Mouse (Mus musculus): ENCODE measurements around the gene Wap.

Wap gene

DNA sequence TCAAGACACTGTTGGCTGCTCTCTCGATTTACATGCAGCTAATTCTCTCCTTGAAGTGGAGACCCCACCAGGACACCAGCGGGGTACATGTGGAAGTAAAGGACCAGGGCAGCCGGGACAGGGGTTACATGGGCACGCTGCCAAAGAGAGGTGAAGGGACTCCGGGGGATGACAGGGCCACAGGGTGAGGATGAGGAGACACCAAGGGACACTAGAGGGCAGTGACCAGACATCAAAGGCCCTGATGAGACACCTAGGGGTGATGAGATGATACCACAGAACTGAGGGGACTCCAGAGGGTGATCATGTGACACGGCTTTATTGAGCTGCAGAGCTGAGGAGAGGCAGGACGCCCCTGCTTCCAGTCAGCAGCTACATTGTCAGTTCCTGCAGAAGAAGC is 40.9 kb downstream of the Wap start:
- DNase-seq (ENCODE audit: low spot score in 2 of 2): no peak

DNA sequence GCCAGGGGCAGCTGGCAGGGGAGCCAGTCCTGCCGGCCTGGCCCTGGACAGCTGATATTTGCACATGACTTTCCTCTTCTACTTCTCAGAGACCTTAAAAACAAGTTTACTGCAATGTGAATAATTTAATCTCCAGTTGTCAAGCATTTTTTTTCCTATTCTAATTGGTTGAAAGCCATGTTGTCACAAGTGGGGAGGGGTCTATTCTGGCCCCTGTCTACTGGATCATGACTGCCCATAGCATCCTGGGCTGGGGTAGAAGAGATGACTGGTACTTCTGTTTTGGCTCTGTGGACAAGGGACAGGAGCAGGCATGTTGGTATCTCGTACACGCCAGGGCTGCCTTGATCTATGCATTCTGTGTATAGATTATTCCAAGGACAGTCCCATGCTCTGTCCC is 41.8 kb downstream of the Wap start:
- no peak for DNase-seq (ENCODE audit: low spot score in 2 of 2)

DNA sequence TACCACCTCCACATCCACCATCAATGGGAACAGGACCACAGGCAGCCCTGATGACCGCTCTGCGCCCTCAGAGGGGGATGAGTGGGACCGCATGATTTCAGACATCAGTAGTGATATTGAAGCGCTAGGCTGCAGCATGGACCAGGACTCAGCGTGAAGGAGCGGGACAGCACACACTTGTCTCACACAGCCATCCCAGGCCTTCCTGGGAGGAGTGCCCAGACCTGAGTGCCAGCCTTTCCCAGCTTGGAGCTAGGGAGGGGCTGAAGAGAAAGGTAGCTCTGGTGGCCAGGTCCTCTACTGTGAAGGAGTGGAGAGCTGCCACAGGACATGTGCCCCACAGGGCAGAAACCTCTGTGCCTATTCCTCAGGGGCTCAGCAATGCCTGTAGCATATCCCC is 42.2 kb downstream of the Wap start:
- DNase-seq (ENCODE audit: low spot score in 2 of 2): no peak

DNA sequence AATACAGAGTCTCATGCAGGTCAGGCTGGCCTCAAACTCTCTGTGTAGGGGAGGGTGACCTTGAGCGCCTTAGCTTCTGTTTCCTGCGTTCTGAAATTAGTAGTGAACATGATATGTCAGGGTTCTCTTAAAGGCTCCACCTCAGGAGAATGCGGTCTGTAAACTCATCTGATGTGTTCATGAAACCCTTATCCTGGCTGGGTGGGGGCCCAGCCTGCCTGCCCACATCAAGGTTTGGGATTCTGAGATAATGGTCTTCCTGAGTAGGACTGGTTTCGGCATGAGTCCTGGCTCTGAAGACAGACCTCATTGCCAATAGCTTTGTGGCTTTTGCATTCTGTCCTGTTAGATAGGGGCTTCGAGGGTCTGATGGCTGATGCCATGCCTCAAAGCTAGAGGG is 43.1 kb downstream of the Wap start:
- DNase-seq (ENCODE audit: low spot score in 2 of 2): no peak

DNA sequence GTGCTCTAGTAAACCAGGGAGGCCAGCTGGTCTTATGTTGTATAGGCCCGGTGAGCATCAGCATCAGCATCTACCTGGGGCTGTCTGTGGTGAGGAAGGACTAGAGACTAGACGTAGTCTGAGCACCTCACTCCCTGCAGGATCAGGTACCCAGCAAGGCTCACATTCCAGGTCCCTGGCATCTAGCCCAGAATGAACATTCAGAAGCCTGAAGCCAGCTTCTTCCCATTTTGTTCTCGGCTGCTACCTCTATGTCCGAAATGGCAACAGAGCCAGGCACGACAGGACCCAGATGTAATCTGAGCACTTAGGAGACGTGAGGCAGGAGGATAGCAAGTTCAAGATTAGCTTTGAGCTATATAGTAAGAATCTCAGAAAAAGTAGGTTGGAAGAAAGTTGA is 43.6 kb downstream of the Wap start:
- DNase-seq (ENCODE audit: low spot score in 2 of 2): no peak

DNA sequence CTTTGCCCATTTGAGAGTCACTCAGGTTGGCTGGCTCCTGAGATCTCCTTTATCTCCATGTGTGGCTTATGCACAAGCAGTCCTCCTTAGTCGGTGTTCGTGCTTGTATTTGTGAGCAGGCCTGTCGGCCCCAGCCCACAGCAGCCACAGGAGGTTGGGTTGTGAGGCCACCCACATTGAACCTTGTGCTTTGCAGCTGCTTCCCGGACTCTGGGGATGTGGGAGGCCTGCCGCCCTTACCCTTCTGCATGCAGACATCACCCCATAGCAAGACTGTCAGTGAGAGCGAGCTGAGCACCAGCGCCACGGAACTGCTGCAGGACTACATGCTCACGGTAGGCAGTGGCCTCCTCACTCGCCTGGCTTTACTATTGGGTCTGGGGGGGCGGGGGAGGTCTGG is 45.0 kb downstream of the Wap start:
- DNase-seq (ENCODE audit: low spot score in 2 of 2): no peak

DNA sequence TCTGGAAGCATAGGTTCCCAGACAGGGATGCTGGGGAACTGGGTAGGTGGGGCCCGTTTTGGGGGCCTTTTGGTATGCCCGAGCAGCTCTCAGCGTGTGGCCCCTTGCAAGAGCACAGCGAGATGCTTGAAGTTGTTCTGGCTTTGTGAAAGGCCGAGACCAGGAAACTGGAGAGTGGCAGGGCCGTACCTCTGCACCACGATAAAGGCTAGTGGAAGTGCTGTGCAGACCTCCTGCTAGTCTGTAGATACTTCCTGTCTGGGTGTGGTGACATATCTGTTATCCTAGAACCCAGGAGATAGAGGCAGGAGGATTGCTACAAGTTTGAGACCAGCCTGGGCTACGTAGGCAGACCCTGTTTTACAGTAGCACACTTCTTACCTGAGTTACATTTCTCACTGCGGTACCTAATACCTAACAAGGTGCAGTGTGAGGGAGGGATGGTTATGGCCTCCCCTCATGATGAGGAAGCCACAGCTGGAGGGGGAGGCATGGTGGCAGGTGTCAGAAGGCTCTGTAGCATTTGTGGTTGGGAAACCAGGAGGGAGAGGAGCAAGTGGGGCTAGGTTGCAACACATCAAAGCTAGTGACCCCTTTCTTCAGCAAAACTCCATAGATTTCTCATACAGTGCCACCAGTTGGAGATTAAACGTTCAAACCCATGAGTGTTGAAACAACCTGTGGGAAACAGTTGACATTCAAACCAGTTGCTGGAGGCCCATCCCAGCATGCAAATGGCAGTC is 47.3 kb downstream of the Wap start:
- no peak for DNase-seq (ENCODE audit: low spot score in 2 of 2)

DNA sequence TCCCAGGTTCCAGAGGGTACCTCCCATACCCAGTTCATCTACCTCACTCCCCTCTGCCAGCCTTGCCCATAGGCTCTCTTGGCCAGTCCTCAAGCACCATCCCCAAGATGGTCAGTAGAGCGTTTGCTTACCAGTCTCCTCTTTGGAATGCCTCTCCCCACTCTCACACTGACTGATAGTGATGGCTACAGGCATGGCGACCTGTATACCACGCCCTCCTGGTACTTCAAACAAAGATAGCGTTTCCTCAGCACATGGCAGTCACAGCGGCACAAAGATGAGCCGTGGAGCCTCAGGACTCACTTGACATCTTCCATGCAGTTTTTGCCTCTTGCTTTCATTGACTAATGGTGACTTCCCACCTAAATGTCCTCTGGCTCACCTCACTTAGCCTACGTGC is 48.6 kb downstream of the Wap start:
- DNase-seq (ENCODE audit: low spot score in 2 of 2): no peak

DNA sequence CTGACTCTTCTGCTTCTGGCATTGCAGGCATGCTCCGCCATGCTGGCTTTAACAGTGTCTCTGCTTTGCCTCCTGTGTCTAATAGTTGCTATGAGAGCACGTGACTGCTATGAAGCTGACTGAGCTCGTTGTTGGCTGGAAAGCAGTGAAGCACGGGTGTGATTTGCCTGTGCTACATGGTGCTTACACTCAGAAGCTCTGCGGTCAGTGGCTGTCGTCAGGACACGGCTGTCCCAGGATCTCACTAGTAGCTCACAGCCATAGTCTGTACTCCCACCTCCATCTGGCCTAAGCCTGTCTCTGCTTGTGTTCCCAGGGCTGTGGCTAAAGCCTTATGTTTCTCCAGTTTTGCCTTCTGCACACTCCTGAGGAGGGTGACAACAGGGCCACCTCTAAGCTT is 50.1 kb downstream of the Wap start:
- no peak for DNase-seq (ENCODE audit: low spot score in 2 of 2)

DNA sequence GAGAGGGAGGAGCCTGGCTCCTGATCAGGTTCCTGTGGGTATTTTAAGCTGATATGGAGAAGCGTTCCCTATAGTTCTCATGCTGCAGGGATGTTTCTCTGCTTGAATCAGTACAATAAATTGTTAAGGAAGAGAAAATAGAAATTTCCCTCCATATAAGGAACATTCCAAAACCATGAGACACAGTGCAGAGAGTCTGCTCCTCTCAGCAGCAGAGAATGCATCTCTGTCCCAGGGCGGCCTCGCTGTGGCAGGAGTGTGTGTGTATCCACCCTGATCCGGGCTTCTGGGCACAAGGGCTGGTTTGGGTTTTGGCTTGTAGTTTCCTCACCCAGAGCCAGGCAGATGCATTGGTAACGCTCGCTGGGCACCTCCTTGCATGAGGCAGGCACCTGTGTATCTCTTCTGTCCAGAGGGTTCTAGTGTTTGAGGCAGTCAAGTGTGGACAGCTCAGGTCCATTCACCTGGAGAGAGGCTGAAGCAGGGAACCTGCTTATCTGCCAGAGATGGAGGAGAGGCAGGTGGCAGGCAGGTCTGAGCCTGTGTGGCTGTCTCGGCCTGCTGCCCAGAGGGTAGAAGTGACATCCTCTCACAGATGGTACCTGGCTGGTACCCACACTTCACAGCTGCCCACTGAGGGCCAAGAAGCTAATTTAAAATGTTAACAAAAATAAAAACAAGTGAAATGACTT is 51.0 kb downstream of the Wap start:
- DNase-seq (ENCODE audit: low spot score in 2 of 2): no peak

DNA sequence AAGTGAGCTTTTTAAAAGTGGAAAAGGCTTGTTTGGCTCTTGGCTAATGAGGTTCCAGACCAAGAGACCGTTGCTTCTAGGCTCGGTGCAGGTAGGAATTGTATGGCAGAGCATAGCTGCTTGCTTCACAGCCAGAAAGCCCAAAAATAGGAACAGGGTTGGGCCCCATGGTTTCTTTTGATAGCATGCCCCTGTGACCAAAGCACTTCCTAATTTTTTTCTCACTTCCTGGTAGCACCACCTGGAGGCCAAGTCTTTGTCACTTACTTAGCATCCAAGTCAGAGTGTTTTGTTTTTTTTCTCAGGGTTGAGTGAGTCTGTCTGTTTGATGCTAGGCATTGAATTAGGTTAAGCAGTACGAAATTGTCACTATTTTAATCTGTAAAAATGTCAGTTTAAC is 51.8 kb downstream of the Wap start:
- DNase-seq (ENCODE audit: low spot score in 2 of 2): no peak

DNA sequence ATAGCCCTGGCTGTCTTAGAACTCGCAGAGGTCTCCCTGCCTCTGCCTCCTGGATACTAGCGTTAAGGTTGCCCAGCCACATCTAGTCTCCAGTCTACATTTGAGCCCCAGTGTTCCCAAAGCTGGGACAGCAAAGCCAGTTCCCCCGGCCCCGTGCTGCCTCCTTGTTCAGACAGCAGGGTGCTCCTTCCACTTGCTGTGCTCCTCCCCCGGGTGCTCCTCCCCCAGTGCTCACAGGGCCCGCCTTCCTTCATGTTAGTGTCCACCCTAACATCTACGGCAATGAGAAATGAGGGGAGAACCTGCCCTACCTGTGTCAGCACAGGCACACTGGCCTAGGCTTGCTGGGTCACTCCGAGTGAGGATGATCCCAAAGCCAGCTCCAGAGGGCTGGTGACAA is 52.7 kb downstream of the Wap start:
- DNase-seq (ENCODE audit: low spot score in 2 of 2): no peak

All from heart, adult 9 months (tissue).